ENCODE assay signal across 20 mouse cellular contexts in genomic region chr3:51817329-51817728, GRCm38 (mm10).
DNase-seq lines count a peak whose midpoint lies in the region; ATAC-seq lines count a peak whose summit lies in the region.
"Had no signal": no experiment of that assay in that cellular context is flagged by ENCODE, and none has a peak within 500 bp of the region (broad histone marks: within the 10 kb centered on the region; RNA-seq: fewer than 3 reads in every experiment).

No protein-coding gene starts in this region.

- peak overlapping the region; percentile 31 for H3K4me2 ChIP-seq in forebrain, embryonic 12.5 days
- H3K4me2 ChIP-seq in forebrain, embryonic 16.5 days (ENCODE audit: low read length): no peak overlapping the region; the same call in 1 of the 2 replicates
- peak overlapping the region; percentile 22; the same call in 1 of the 2 replicates for H3K4me2 ChIP-seq in midbrain, embryonic 12.5 days (replicated peaks)
- H3K4me2 ChIP-seq in neural tube, embryonic 14.5 days (ENCODE audit: low read depth, low read length): no peak overlapping the region
- H3K4me2 ChIP-seq: liver, embryonic 11.5 days; stomach, embryonic 15.5 days had no signal

- peak; percentile 56 for ATAC-seq in forebrain, embryonic 12.5 days (ENCODE audit: low FRiP score)
- ATAC-seq in forebrain, embryonic 16.5 days: peak; percentile 32
- ATAC-seq in midbrain, embryonic 12.5 days (ENCODE audit: low FRiP score, low read depth): peak; percentile 53
- no peak for ATAC-seq in neural tube, embryonic 14.5 days (ENCODE audit: low read depth)
- ATAC-seq: intestine, postnatal 0 days had no signal

- no peaks in the 10 kb centered on the region for H3K27me3 ChIP-seq in forebrain, embryonic 12.5 days
- H3K27me3 ChIP-seq in forebrain, embryonic 16.5 days (replicated peaks; ENCODE audit: control insufficient read depth, insufficient read depth, low read length): no peaks in the 10 kb centered on the region
- no peaks in the 10 kb centered on the region for H3K27me3 ChIP-seq in midbrain, embryonic 12.5 days
- no peaks in the 10 kb centered on the region for H3K27me3 ChIP-seq in neural tube, embryonic 14.5 days (ENCODE audit: control insufficient read depth, insufficient read depth, low read length)
- H3K27me3 ChIP-seq: stomach, embryonic 15.5 days had no signal

- peaks cover 39% of the 10 kb centered on the region for H3K4me1 ChIP-seq in forebrain, embryonic 12.5 days
- H3K4me1 ChIP-seq in forebrain, embryonic 16.5 days (replicated peaks; ENCODE audit: control insufficient read depth, insufficient read depth, low read length): peaks cover 14% of the 10 kb centered on the region
- H3K4me1 ChIP-seq in midbrain, embryonic 12.5 days: peaks cover 32% of the 10 kb centered on the region
- peaks cover 17% of the 10 kb centered on the region for H3K4me1 ChIP-seq in neural tube, embryonic 14.5 days (ENCODE audit: control insufficient read depth, insufficient read depth, low read length)
- H3K4me1 ChIP-seq: stomach, embryonic 15.5 days had no signal

- no peaks in the 10 kb centered on the region for H3K9me3 ChIP-seq in forebrain, embryonic 12.5 days
- no peaks in the 10 kb centered on the region for H3K9me3 ChIP-seq in forebrain, embryonic 16.5 days (ENCODE audit: control insufficient read depth, low read length)
- H3K9me3 ChIP-seq in midbrain, embryonic 12.5 days: no peaks in the 10 kb centered on the region
- no peaks in the 10 kb centered on the region for H3K9me3 ChIP-seq in neural tube, embryonic 14.5 days (ENCODE audit: control insufficient read depth, low read length)
- H3K9me3 ChIP-seq: embryonic facial prominence, embryonic 10.5 days; G1E; stomach, embryonic 15.5 days had no signal

- WGBS in forebrain, embryonic 12.5 days: 53% methylated on average over 6 of the region's 6 CpGs
- 48% methylated on average over 6 of the region's 6 CpGs for WGBS in forebrain, embryonic 16.5 days
- WGBS in midbrain, embryonic 12.5 days: 59% methylated on average over 6 of the region's 6 CpGs
- WGBS in neural tube, embryonic 14.5 days: 62% methylated on average over 6 of the region's 6 CpGs

- DNase-seq in gastrocnemius, adult 8-10 months (ENCODE audit: low spot score in 2 of 2): no peak
- no peak for DNase-seq in adrenal gland, adult 2 months
- no peak for DNase-seq in cerebellum, adult 9-10 months
- DNase-seq: heart, adult 11 months; heart, postnatal 4 days; left cerebral cortex, postnatal 4 days; lung, adult 2 months; lung, postnatal 36 days; right cerebral cortex, postnatal 14 days; thymus, adult 2 months had no signal

- H3K9ac ChIP-seq in forebrain, embryonic 12.5 days: no peak overlapping the region
- H3K9ac ChIP-seq in forebrain, embryonic 16.5 days (replicated peaks; ENCODE audit: low read depth, low read length): no peak overlapping the region
- no peak overlapping the region for H3K9ac ChIP-seq in midbrain, embryonic 12.5 days (replicated peaks)
- H3K9ac ChIP-seq in neural tube, embryonic 14.5 days (replicated peaks; ENCODE audit: low read depth, low read length): no peak overlapping the region
- H3K9ac ChIP-seq: stomach, embryonic 15.5 days had no signal

- H3K36me3 ChIP-seq in forebrain, embryonic 12.5 days (replicated peaks): no peaks in the 10 kb centered on the region
- H3K36me3 ChIP-seq in forebrain, embryonic 16.5 days (ENCODE audit: control insufficient read depth, insufficient read depth): no peaks in the 10 kb centered on the region
- no peaks in the 10 kb centered on the region for H3K36me3 ChIP-seq in midbrain, embryonic 12.5 days
- no peaks in the 10 kb centered on the region for H3K36me3 ChIP-seq in neural tube, embryonic 14.5 days (ENCODE audit: control insufficient read depth, insufficient read depth, low read length)
- H3K36me3 ChIP-seq: embryonic facial prominence, embryonic 10.5 days; G1E; stomach, embryonic 15.5 days had no signal

- no peak overlapping the region for H3K4me3 ChIP-seq in forebrain, embryonic 12.5 days (replicated peaks)
- H3K4me3 ChIP-seq in forebrain, embryonic 16.5 days (replicated peaks; ENCODE audit: low read length): no peak overlapping the region
- H3K4me3 ChIP-seq in midbrain, embryonic 12.5 days: no peak overlapping the region
- H3K4me3 ChIP-seq in neural tube, embryonic 14.5 days (ENCODE audit: low read depth, low read length): no peak overlapping the region
- H3K4me3 ChIP-seq: embryonic facial prominence, embryonic 10.5 days; stomach, embryonic 15.5 days had no signal

- H3K27ac ChIP-seq in forebrain, embryonic 12.5 days: peak overlapping the region; percentile 42; the same call in 1 of the 2 replicates
- H3K27ac ChIP-seq in forebrain, embryonic 16.5 days (ENCODE audit: low read length): peak overlapping the region; percentile 24; the same call in 1 of the 2 replicates
- H3K27ac ChIP-seq in midbrain, embryonic 12.5 days (replicated peaks): peak overlapping the region; percentile 44
- H3K27ac ChIP-seq in neural tube, embryonic 14.5 days (ENCODE audit: low read depth, low read length): peak overlapping the region; percentile 69; the same call in 1 of the 2 replicates
- H3K27ac ChIP-seq: embryonic facial prominence, embryonic 10.5 days; kidney, postnatal 0 days; stomach, embryonic 15.5 days had no signal

Comparison
In these comparisons a context has a peak if more than half of its experiments do, and no peak if none do; other contexts are left out.
1. H3K4me2 ChIP-seq: peak in forebrain, embryonic 12.5 days (single experiment) and midbrain, embryonic 12.5 days (single experiment); none in forebrain, embryonic 16.5 days (single experiment) and neural tube, embryonic 14.5 days (single experiment).
2. Peak in every context shown above with its lines, with median percentiles within 50 percentile points of each other: H3K27ac ChIP-seq.